Comparison of ENCODE assay signal across 8 mouse cellular contexts in genomic region chr2:50066246-50066967, GRCm38 (mm10). TPM values are rescaled to one million over a fixed set of nuclear protein-coding genes. Genes with fewer than 3 reads are reported as not detected.
DNase-seq lines count a peak whose midpoint lies in the region; ATAC-seq and TF ChIP-seq lines count a peak whose summit lies in the region.

TSS of gene Lypd6 (plus strand) at chr2:50066429.

- no peaks in the 10 kb centered on the region for H3K27me3 ChIP-seq in hindbrain, postnatal 0 days (ENCODE audit: insufficient read depth, low read length)
- H3K27me3 ChIP-seq in megakaryocyte, embryonic 14.5 days (replicated peaks) = peaks cover 54% of the 10 kb centered on the region

- peak within 1 kb of the TSS; percentile 96 for H3K4me2 ChIP-seq in hindbrain, postnatal 0 days (ENCODE audit: low read depth, low read length)

- under 1% methylated on average over 74 of the region's 76 CpGs for WGBS in hindbrain, postnatal 0 days

- ATAC-seq in hindbrain, postnatal 0 days = peak; percentile 98

- TF ChIP-seq CTCF in cortical plate, adult 2 months (IDR thresholded peaks at IDR 0.05; ENCODE audit: extremely low read depth, insufficient read depth, low read length) = no peak
- no peak for TF ChIP-seq CTCF in hindbrain, postnatal 0 days (IDR thresholded peaks at IDR 0.05; ENCODE audit: low read depth)

- intact Hi-C loops in gastrocnemius, postnatal 14 days (cut with DNase I; ENCODE audit: low total_unique reads) = no loop called here
- intact Hi-C loops in left cerebral cortex, postnatal 14 days (cut with DNase I) = loop anchor here (10.0 kb wide), 1 partner anchor 302 kb away; no protein-coding TSS in a partner anchor

- no peaks in the 10 kb centered on the region for H3K4me1 ChIP-seq in cortical plate, adult 2 months (ENCODE audit: control insufficient read depth, insufficient read depth, low read length)
- H3K4me1 ChIP-seq in hindbrain, postnatal 0 days (ENCODE audit: insufficient read depth, low read length) = no peaks in the 10 kb centered on the region
- peaks cover 11% of the 10 kb centered on the region for H3K4me1 ChIP-seq in megakaryocyte, embryonic 14.5 days

- H3K9ac ChIP-seq in hindbrain, postnatal 0 days (replicated peaks; ENCODE audit: low read length) = peak within 1 kb of the TSS; percentile 52

- DNase-seq in WW6 (ENCODE audit: low read depth, low spot score) (peak; percentile 71), adipocyte (ENCODE audit: low spot score) (no peak)
- peak; percentile 68 for DNase-seq in gastrocnemius, postnatal 14 days
- peak; percentile 89 for DNase-seq in hindbrain, postnatal 0 days (ENCODE audit: low spot score)
- peak; percentile 65 to 75 for DNase-seq in left cerebral cortex, postnatal 14 days (ENCODE audit: low spot score in 2 of 2)
- DNase-seq in right cerebral cortex, postnatal 14 days = peak; percentile 72

- no peaks in the 10 kb centered on the region for H3K36me3 ChIP-seq in hindbrain, postnatal 0 days (ENCODE audit: insufficient read depth, low read length)
- no peaks in the 10 kb centered on the region for H3K36me3 ChIP-seq in megakaryocyte, embryonic 14.5 days (replicated peaks; ENCODE audit: low read length)

- TF ChIP-seq POLR2A in cortical plate, adult 2 months (IDR thresholded peaks at IDR 0.05; ENCODE audit: extremely low read depth, insufficient read depth, low read length) = no peak

- no peak within 1 kb of the TSS for H3K27ac ChIP-seq in cortical plate, adult 2 months (ENCODE audit: insufficient read depth, low read length)
- H3K27ac ChIP-seq in hindbrain, postnatal 0 days = peak within 1 kb of the TSS; percentile 48; the same call in 1 of the 2 replicates

- H3K4me3 ChIP-seq in cortical plate, adult 2 months (ENCODE audit: insufficient read depth, low read length) = peak within 1 kb of the TSS; percentile 50
- peak within 1 kb of the TSS; percentile 76 for H3K4me3 ChIP-seq in hindbrain, postnatal 0 days (ENCODE audit: low read length)
- H3K4me3 ChIP-seq in megakaryocyte, embryonic 14.5 days (replicated peaks) = peak within 1 kb of the TSS; percentile 89

- no peaks in the 10 kb centered on the region for H3K9me3 ChIP-seq in hindbrain, postnatal 0 days (ENCODE audit: low read length)
- peaks cover 3% of the 10 kb centered on the region for H3K9me3 ChIP-seq in megakaryocyte, embryonic 14.5 days

RNA-seq across cellular contexts. Expression of gene Lypd6, which starts in this region (rescaled TPM):
- 18.0 and 20.7 TPM in 2 replicates for polyA plus RNA-seq in cortical plate, adult 2 months (2012; rRNA removed)
- total RNA-seq in gastrocnemius, postnatal 14 days (2021) = 1 to 10 TPM; 1.6 to 1.9 TPM
- 11.8 and 19.4 TPM in 2 replicates for total RNA-seq in hindbrain, postnatal 0 days (2014; rRNA removed)
- 13.6 and 14.1 TPM in 2 replicates for polyA plus RNA-seq in hindbrain, postnatal 0 days (2015; fragmentation: Nextera tagmentation; extraction: Ambion mirVana)
- 10 to 100 TPM; 22.7 to 25.4 TPM for total RNA-seq in left cerebral cortex, postnatal 14 days (2021)
- not detected in 2 replicates for polyA plus RNA-seq in megakaryocyte, embryonic 14.5 days (2012; ENCODE audit: insufficient read depth, low replicate concordance)

Comparison
In these comparisons a context has a peak if more than half of its experiments do, and no peak if none do; other contexts are left out.
1. RNA of gene Lypd6 (polyA plus RNA-seq): 18.0 to 20.7 TPM in cortical plate, adult 2 months and 13.6 to 14.1 TPM in hindbrain, postnatal 0 days; not detected in megakaryocyte, embryonic 14.5 days; every median in the first group is over 10 times any median in the second.
2. Peak in every context shown above with its lines, with median percentiles within 50 percentile points of each other: H3K4me3 ChIP-seq.